Mouse (Mus musculus) embryonic facial prominence, embryonic 11.5 days (tissue): ENCODE measurements around the gene Pard6b. TPM values are rescaled to one million over a fixed set of nuclear protein-coding genes. Genes with fewer than 3 reads are reported as not detected.

Experiments used
- microRNA-seq: library from miRNA; unstranded; fragments of <30 nt; microRNA quantifications from one replicate; pipeline ENCODE4, GENCODE M21; 2016; ENCODE audit warnings: borderline number of aligned reads
- polyA plus RNA-seq: library from polyadenylated mRNA; unstranded; fragments of >200 nt; fragmentation: Nextera tagmentation; extraction: Ambion mirVana; gene quantifications from 2 replicates; pipeline ENCODE4 v1.2.1, GENCODE M21; 2014

The Pard6b gene
- polyA plus RNA-seq, 1 experiment from 2014 or later, result 4.8 TPM

Small RNAs within 50 kb of the gene (microRNA-seq; reads per million reads assigned to microRNA genes)
- not detected for gene Gm24327

Other genes with a start within 250 kb of the Pard6b start
- gene Ptpn1, start 148.9 kb upstream of the Pard6b start, polyA plus RNA-seq, result 56.6 and 60.4 TPM in 2 replicates
- gene Ripor3, start 70.4 kb upstream of the Pard6b start, polyA plus RNA-seq, result 0.69 and 0.77 TPM in 2 replicates
- 3.3 and 10.1 TPM in 2 replicates for gene Adnp, start 126.1 kb downstream of the Pard6b start, polyA plus RNA-seq
- 27.1 and 27.2 TPM in 2 replicates for gene Gm20716, start 149.4 kb downstream of the Pard6b start, polyA plus RNA-seq
- 69.2 and 78.5 TPM in 2 replicates for gene Dpm1, start 149.6 kb downstream of the Pard6b start, polyA plus RNA-seq
- gene Mocs3, start 149.6 kb downstream of the Pard6b start, polyA plus RNA-seq, result 7.6 and 8.4 TPM in 2 replicates
- 0.50 and 0.92 TPM in 2 replicates for gene Kcng1, start 200.7 kb downstream of the Pard6b start, polyA plus RNA-seq